Mouse (Mus musculus): ENCODE results near the gene Ddhd1.

Ddhd1 gene

DNA sequence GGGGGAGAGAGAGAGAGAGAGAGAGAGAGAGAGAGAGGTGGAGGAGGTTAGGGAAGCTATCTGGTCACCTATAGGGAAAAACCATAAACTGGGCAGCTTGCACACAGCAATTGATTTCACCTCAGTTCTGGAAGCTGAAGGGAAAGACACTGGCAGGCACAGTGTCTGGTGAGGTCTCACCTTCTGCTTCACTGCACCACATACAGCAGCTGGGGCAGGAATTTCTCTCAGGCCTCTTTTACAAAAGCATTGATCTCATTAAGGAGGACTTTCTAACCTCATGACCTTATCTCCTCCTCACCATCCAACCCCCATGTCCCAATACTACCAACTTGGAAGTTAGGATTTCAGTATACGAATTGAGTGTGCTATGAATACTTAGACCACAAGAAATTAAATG lies 13.2 kb downstream of the Ddhd1 start:
- no peak for DNase-seq (ENCODE audit: low spot score)

DNA sequence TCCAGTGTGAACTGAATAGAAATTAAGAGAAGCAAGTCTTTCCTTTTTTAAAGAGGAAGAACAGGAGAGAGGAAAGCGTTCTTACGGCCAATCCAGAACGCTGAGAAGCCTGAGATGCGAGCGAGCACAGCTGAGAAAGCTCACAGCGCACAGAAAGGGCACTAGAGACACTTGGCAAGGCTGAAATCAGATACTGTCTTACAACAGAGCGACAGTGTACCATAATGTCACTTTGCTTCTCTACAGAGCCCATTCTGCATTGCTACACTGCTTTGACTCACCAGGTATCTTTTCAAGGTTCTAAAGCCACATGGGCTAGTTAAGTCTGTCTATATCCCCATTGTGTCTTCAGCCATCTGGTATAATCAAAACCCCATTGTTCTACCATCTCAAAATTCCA lies 13.7 kb downstream of the Ddhd1 start:
- no peak for DNase-seq (ENCODE audit: low spot score)

DNA sequence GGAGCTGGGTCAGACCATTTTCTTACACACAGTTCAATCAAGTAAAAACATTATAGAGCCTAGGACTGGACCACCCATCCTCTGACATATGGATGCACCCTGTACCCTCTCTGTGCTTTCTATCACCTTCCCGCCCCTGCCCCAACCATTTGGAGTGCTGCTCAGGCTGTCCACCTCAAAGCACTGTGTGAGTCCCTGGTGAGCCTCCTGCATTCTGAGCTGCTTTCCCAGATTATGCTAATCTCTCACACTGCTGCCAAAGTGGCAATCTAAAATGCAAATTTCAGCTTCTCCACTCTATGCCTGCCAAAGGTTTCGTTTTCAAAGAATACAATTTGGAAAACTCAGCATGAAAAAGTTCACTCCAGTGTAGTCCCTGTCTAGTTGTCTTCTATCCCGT lies 14.5 kb downstream of the Ddhd1 start:
- no peak for DNase-seq (ENCODE audit: low spot score)

DNA sequence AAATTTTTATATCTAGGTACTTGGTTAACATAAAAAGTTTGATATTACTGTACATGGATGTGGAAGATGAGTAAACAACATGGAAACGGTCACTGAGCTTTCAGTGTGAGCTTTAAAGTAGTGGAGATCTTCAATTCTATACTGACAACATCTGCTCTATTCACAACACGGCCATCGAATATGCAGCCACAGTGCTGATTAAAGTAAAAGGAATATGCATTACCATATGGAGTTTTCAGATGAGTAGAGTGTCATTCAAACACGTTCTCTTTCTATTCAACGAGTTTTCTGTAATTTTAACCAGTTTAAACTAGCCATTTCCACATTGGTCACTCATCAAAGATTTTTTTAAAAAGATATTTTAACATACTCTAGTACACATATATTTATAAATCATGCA lies 15.1 kb downstream of the Ddhd1 start:
- no peak for DNase-seq (ENCODE audit: low spot score)

DNA sequence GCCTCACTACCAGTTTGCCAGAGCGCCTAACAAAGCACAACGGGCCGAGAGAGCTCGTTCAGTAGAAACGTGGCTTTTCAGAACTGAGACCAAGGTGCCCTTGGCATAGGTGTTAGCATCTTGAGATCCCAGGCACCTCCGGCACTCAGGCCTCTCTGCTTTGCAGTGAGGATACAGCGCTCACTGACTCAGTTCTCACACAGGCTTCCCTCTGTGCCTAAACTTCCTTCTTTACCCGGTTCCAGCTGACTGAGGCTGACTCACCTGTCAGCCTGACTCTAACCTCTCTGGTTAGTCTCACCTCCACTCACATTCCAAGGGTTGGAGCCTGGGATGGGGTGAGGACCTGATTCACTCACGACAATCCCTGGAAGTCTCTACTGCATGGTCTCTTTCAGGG lies 15.7 kb downstream of the Ddhd1 start:
- no peak for DNase-seq (ENCODE audit: low spot score)

DNA sequence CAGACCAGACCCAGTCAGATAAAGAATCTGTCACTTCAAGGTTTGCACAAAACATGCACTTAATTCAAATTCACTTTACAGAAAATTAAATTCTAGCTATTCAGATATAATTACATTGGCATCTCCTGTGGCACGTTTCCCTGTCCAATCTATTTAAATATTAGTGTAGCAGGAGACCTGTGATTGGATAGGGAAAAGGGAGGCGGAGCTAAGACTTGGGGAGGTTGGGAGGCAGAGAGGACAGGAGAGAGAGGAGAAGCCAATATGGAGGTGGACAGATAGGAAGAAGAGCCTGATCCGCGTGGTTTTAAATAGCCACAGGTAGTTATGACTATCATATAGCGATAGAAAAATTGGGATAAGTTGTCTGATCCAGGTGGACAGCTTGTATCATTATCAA lies 19.2 kb downstream of the Ddhd1 start:
- no peak for DNase-seq (ENCODE audit: low spot score)

DNA sequence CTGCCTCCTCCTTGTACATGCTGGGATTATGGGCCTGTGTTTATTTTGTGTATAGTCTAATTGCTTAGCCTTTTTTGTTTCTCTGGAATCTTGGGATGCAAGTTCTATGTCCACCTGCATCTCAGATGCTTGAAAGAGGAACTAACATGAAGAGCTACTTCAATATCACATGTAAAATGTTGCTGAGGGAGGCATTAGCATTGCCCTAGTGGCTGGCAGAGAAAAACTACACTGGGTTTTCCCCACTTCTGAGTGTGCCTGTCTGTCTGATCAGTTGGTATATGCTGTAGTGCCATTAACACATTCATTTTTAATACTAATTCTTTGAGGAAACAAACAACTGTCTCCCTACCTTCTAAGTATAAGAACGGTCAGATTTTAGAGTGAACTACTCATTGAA lies 22.4 kb downstream of the Ddhd1 start:
- DNase-seq (ENCODE audit: low spot score): no peak

DNA sequence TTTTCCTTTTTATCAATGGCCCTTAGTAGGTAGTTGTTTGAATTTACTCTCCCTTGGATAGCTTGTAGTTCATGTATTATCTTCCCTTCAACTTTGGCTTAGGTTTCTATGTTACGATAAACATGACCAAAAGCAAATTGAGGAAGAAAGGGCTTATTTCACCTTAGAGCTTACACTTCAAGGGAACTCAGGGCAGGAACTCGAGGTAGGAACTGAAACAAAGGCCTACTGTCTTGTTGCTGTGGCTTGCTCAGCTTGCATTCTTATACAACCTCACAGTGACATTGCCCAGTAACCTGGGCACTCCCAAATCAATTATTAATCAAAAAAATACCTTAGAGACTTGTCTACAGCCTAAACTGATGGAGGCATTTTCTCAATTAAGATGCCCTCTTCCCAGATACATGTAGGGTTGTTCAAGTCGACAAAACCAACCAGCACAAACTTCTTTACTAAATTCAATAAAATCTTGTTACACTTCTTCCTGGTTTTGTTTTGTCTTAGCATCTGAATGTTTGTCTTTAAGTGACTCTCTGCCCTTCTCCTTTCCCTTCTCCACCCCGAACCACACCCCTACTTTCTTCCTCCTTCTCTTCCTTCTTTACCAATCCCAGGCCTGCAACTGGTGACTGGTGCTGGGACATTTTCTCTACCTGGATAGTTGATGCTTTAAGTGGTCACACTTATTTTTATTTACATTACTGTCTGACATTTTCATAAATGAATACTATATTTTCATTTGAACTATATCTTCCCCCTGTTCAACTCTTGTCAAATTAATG lies 25.0 kb downstream of the Ddhd1 start:
- no peak for DNase-seq (ENCODE audit: low spot score)

DNA sequence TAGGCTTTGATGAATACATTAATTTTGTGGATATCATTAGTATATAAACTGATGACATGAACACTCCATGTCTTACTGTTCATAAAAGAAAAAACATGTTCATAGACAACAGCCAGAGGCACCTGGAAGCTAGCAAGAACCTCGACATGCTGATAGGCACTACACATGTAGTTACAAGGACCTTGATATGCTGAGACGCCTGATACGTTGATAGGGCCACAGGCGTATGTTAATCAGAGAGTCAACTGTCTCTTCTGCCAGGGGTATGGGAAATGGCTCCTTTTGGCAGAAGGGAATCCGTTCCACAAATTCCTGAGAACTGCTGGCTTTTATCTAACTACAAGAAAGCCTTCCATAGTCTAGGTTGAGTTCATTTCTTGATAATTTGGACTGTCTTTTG lies 27.4 kb downstream of the Ddhd1 start:
- DNase-seq (ENCODE audit: low spot score): no peak

DNA sequence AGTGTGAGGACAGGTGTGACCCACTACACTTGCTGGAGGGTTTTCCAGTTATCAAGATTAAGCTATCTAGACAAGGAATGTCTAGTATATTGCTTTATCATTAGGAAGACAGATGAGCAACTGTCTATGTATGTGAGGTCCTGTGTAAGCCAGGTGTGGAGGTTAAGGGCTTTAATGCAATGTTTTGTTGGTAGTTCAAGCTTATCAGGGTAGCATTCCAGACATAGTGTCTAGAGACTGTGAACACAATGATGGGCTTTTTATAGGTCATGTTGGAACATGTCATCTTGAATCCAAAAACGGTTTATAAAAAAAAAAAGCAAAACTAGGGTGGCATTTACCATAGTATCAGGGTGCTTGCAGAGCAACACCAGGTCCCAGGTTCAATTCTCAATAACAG lies 28.0 kb downstream of the Ddhd1 start:
- DNase-seq (ENCODE audit: low spot score): no peak

DNA sequence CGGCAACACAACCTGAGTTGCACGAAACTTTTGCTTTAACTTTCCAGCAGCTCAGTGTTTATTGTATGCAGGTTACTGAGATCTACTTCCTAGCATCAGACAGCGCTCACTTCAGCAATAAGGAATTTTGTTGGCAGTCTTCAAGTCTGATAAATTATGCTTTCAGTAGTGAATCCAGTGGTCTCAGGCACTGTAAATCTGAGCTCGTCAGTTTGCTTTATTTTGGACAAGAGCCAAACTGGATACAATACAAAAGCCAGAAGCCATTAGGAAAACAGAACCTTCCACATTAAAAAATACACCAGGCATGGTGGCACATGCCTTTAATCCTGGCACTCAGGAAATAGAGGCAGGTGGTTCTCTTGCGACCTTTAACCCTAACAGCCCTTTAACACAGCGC lies 39.6 kb downstream of the Ddhd1 start:
- DNase-seq (ENCODE audit: low spot score): no peak

DNA sequence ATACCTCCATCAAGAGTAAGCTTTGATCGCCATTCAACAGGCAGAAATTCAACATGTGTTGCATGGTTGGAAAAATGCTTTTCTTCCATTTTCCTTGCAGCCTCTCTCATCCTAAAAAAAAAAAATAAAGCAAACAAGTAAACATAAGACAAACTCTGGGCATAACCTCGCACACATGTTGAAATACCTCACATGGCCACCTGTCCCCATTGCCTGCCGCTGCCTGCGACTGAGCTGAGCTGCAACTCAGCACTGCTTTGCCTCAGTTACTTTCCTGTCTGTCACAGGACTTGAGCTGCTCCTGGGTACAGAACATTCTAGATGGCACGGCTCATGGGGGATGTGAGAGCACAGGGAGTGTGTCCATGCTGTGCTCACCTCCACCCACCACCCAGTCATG lies 41.4 kb downstream of the Ddhd1 start:
- no peak for DNase-seq (ENCODE audit: low spot score)

DNA sequence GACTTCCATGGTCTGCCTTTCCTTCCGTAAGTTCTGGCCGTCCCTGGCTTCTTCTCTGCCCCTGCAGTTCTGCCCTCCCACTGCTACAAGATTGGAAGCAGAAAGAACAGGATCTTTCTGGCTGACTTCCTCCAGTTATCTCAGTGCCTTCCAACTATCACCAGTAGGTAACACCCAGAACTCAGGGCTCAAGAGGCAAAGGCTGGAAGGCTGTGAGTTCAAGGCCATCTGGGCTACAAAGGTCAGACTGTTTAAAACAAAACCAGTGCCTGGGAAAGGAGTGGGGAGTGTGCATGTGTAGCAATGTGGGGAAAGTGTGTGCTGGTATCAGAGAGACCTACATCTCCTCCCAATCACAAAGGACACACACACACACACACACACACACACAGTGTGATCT lies 42.2 kb downstream of the Ddhd1 start:
- DNase-seq (ENCODE audit: low spot score): no peak

DNA sequence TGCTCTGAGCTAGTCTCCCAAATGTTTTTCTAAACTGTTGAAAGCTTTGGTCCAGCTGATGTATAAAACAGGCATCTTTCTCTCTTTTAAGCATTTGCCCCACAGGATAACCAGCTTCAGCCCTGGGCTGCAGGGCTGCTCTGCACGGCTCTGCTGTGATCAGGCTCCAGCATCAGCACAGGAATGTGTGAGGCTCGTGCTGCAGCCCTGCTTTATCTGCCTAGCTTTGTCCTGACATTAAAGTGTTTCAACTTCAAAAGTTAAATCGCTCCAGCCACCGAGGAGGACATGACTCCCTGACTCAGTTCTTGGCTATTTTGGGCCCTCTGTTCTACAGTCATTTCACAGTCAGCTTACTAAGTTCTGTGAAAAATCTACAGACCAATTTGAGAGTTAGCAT lies 43.1 kb downstream of the Ddhd1 start:
- DNase-seq (ENCODE audit: low spot score): no peak

DNA sequence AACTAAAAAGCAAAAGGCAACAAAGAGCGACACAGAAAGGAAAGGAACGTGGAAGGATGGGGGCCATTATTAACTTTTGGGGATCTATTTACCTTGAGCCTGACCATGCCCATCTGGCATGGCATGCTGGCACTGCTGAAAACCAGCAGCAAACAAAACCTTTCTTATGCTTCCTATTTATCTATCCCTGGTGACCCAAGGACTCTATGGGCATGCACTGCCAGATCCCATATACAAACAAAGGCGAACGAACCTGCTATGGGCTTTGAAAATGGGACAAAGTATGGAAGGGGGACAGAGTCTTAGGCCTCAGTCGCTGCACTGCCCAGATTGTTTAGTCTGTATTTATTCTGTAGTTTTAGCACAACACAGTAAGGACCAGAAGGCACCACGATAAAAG lies 43.5 kb downstream of the Ddhd1 start:
- no peak for DNase-seq (ENCODE audit: low spot score)

DNA sequence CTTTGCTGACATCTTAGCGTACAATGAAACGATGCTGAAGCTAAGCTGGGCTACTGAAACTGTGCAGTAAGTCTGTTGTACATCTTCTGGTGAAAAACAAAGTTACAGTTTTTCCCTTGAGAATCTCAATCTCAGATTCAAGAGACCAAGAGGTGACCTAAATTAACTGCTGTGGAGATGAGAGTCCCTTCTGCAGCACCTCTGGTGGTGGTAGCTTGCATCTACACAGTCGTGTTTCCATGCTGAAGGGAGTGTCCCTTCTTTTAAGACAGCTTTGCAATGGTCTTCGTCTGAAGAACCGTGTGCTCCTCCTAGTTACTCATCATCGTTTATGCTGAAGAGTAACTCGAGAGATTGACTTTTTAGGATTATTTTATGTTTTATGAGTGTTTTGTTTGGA lies 46.3 kb downstream of the Ddhd1 start:
- DNase-seq (ENCODE audit: low spot score): no peak

DNA sequence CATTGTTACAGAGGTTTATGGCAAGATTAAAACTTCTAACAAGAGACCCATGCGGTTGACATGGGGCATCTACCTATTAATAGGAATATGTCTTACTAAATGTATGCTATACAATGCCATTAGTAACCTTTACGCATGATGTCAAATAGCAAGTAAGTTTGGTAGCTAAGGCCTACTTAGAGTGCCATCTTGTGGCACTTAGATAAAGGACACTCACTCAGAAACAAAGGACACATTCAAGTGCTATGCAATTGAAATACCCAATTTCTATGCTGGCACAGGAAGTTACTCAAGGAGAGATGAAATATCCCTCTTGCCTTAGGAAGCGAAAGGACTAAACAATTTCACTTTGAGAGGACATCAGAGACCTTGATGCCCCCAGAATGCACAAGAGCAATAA lies 55.9 kb downstream of the Ddhd1 start:
- no peak for DNase-seq (ENCODE audit: low spot score)

DNA sequence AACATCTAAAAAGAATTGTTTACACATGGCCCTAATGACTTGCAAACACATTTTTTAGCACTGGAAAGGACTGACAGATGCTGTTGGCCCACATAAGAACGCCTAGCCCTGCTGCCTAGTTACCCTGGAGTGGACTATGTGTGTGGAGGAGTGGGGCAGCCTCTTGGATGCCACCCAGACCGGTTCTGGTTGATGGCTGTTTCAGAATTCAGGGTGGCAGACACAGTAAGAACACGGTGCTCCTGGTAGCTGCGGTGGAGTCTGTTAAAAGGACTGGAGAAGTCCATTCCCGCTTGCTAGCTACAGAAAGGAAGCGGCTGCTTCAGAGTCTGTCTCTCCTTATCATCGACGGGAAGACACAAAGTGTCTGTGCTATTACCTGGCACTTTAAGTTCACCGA lies 57.4 kb downstream of the Ddhd1 start:
- DNase-seq (ENCODE audit: low spot score): no peak

DNA sequence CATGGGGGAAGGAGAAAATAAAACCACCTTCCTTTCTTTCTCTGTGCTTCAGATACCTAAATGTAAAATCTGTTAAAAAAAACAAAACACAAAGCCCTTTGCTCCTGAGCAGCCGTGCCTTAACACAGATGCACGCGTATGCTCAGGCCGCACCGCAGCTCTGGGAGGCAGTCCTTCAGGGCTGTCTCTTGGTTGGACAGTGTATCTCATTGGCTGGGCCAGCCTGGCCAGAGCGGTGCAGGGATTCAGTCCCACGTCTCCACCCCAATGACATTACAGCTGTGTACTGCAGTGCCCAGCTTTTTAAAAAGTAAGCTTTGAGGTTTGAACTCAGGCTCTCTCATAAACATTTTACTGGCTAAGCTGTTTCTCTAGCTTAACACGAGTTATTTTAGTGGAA lies 60.1 kb downstream of the Ddhd1 start:
- no peak for DNase-seq (ENCODE audit: low spot score)

DNA sequence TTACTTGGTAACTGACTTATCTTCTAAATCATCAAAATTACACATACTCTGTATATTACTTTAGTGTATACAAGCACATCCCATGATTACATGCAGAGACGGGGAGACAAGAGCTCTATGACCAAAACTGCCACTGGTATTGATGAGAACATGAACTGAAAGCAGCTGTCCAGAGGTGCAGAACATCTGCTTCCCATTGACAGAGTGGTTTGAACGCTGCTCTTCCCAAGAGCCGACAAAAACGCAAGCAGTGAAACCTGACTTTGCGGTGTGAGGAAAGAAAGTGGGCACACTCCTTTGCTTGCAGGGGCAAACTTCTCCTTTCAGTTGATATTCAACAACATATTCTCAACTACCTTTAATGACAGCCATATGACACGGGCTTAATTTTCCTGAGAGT lies 64.7 kb downstream of the Ddhd1 start:
- DNase-seq (ENCODE audit: low spot score): no peak

DNA sequence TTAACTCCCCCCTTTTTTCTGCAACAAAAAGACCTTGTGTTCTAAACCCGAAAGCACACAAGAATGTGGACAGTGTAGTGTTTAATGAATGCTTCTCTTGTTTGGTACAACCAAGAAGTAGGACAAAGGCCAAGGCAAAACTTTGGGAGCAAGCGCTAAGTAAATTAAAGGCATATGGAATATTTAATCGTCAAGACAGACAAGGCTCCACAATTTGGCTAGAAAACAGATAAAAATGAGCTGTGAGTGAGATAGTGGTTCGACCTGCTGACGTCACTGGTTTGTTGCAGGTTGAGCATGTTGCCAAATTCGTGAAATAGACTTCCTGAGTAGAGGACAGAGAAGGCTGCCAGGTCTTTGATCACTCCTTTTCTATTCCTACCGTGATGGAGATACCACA lies 69.5 kb downstream of the Ddhd1 start:
- no peak for DNase-seq (ENCODE audit: low spot score)

DNA sequence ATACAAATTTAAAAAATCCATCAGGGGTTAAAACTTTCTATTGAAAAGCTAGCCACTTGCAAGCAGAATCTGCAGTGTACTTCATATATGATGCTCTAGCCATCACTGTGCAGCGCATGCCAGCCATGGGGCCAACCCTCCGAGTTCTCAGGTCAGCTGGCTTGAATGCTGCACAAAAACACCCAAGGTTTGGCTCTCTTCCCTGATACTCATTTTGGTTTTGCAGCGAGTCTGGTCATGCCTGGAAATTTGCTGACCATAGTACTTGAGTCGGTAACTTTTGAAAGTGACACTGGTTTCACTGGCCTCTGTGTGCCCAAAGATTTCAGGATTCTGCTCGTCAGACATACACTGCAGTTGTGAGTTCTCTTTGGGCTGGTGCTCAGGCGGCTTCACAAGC lies 70.4 kb downstream of the Ddhd1 start:
- DNase-seq (ENCODE audit: low spot score): no peak

DNA sequence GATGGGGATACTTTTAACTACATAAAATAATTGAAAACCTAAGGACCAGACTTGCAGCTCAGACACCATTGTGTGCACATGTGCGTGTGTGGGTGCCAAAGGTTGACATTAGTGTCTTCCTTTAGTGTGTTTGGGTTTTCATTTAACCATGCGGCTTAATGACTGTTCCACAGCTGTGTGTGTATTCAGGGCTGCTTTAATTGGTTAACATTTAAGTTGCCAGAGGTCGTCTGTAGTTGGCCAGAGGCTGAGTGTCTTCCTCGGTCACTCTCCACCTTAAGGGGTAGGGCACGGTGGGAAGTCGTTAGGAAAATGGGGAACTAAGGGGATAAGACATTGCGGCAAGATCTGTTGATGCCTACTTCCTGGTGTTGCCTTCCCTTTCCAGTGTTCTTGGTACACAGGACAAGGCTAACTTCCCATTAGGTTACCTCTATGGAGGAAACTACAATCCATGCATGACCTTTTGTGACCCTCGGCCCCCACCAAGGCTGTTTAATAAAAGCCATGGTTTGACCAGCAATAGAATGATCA lies 74.4 kb downstream of the Ddhd1 start:
- no peak for DNase-seq (ENCODE audit: low spot score)

Data from urinary bladder, postnatal 10 days (tissue).